Mouse (Mus musculus): ENCODE measurements at regions not wholly inside any gene's neighbourhood (a gene's known extent, or its start where the extent isn't known, plus 50 kb on each side); places are given as distances from the start of the nearest gene placed in this dataset.

GRCm38 (mm10) chr2:92687702-92688101 is 88.2 kb downstream of the Chst1 start:
- 59% methylated on average over 1 of the region's 1 CpGs for WGBS

GRCm38 (mm10) chr2:92689203-92689602 is 89.7 kb downstream of the Chst1 start:
- 76% methylated on average over 2 of the region's 2 CpGs for WGBS
- TF ChIP-seq EP300 (IDR thresholded peaks at IDR 0.05; ENCODE audit: insufficient read depth, low read depth, low read length) (no peak), CTCF (IDR thresholded peaks at IDR 0.05) (no peak)
- Histone ChIP-seq H3K9ac (ENCODE audit: low read depth, low read length) (no peak overlapping the region), H3K4me1 (ENCODE audit: control insufficient read depth, insufficient read depth, low read length) (no peaks in the 10 kb centered on the region), H3K4me3 (no peak overlapping the region), H3K27ac (no peak overlapping the region), H3K27me3 (ENCODE audit: control insufficient read depth, insufficient read depth, low read length) (no peaks in the 10 kb centered on the region), H3K79me2 (replicated peaks; ENCODE audit: control insufficient read depth, insufficient read depth, low read length) (no peaks in the 10 kb centered on the region), H3K36me3 (ENCODE audit: control insufficient read depth, insufficient read depth, low read length) (no peaks in the 10 kb centered on the region)
- intact Hi-C loops (cut with DNase I), result no loop called here
- no peak for DNase-seq

More at GRCm38 (mm10) chr2:92687702-92688101, 88.2 kb downstream of the Chst1 start:
- Histone ChIP-seq H3K79me2 (replicated peaks; ENCODE audit: control insufficient read depth, insufficient read depth, low read length) (no peaks in the 10 kb centered on the region), H3K27ac (no peak overlapping the region), H3K27me3 (ENCODE audit: control insufficient read depth, insufficient read depth, low read length) (no peaks in the 10 kb centered on the region), H3K4me1 (ENCODE audit: control insufficient read depth, insufficient read depth, low read length) (no peaks in the 10 kb centered on the region), H3K36me3 (ENCODE audit: control insufficient read depth, insufficient read depth, low read length) (no peaks in the 10 kb centered on the region), H3K9ac (ENCODE audit: low read depth, low read length) (no peak overlapping the region), H3K4me3 (no peak overlapping the region)
- TF ChIP-seq EP300 (IDR thresholded peaks at IDR 0.05; ENCODE audit: insufficient read depth, low read depth, low read length) (no peak), CTCF (IDR thresholded peaks at IDR 0.05) (no peak), POLR2A (IDR thresholded peaks at IDR 0.05; ENCODE audit: insufficient read depth, low read depth, low read length) (no peak)
- intact Hi-C loops (cut with DNase I), result no loop called here
- no peak for DNase-seq

GRCm38 (mm10) chr2:92690304-92690703 is 90.8 kb downstream of the Chst1 start:
- no peaks in the 10 kb centered on the region for H3K36me3 ChIP-seq (ENCODE audit: control insufficient read depth, insufficient read depth, low read length)
- 72% methylated on average over 2 of the region's 2 CpGs for WGBS
- no peak for DNase-seq
- no peak for TF ChIP-seq CTCF (IDR thresholded peaks at IDR 0.05)
- TF ChIP-seq POLR2A (IDR thresholded peaks at IDR 0.05; ENCODE audit: insufficient read depth, low read depth, low read length), result no peak
- TF ChIP-seq EP300 (IDR thresholded peaks at IDR 0.05; ENCODE audit: insufficient read depth, low read depth, low read length), result no peak
- no peak overlapping the region for H3K27ac ChIP-seq
- intact Hi-C loops (cut with DNase I), result loop anchor here (2.0 kb wide), 1 partner anchor 204 kb away; no protein-coding TSS in a partner anchor
- H3K4me1 ChIP-seq (ENCODE audit: control insufficient read depth, insufficient read depth, low read length), result no peaks in the 10 kb centered on the region
- H3K27me3 ChIP-seq (ENCODE audit: control insufficient read depth, insufficient read depth, low read length), result no peaks in the 10 kb centered on the region
- no peaks in the 10 kb centered on the region for H3K79me2 ChIP-seq (replicated peaks; ENCODE audit: control insufficient read depth, insufficient read depth, low read length)
- no peak overlapping the region for H3K9ac ChIP-seq (ENCODE audit: low read depth, low read length)
- H3K4me3 ChIP-seq, result no peak overlapping the region

- no peaks in the 10 kb centered on the region for H3K4me1 ChIP-seq (ENCODE audit: control insufficient read depth, insufficient read depth, low read length)
- H3K4me3 ChIP-seq, result no peak overlapping the region
- intact Hi-C loops (cut with DNase I), result loop anchor here (2.0 kb wide), 1 partner anchor 205 kb away; no protein-coding TSS in a partner anchor
- H3K9ac ChIP-seq (ENCODE audit: low read depth, low read length), result no peak overlapping the region
- no peaks in the 10 kb centered on the region for H3K79me2 ChIP-seq (replicated peaks; ENCODE audit: control insufficient read depth, insufficient read depth, low read length)
- no peak for DNase-seq
- no peak overlapping the region for H3K27ac ChIP-seq
- H3K27me3 ChIP-seq (ENCODE audit: control insufficient read depth, insufficient read depth, low read length), result no peaks in the 10 kb centered on the region
- TF ChIP-seq POLR2A (IDR thresholded peaks at IDR 0.05; ENCODE audit: insufficient read depth, low read depth, low read length), result no peak
- TF ChIP-seq CTCF (IDR thresholded peaks at IDR 0.05), result no peak
- TF ChIP-seq EP300 (IDR thresholded peaks at IDR 0.05; ENCODE audit: insufficient read depth, low read depth, low read length), result no peak
- 79% methylated on average over 2 of the region's 2 CpGs for WGBS
- no peaks in the 10 kb centered on the region for H3K36me3 ChIP-seq (ENCODE audit: control insufficient read depth, insufficient read depth, low read length)
Measured at GRCm38 (mm10) chr2:92691438-92691837, 91.9 kb downstream of the Chst1 start.

GRCm38 (mm10) chr2:92692623-92693022 is 93.1 kb downstream of the Chst1 start:
- intact Hi-C loops (cut with DNase I), result loop anchor here (2.0 kb wide), 1 partner anchor 84 kb away; no protein-coding TSS in a partner anchor
- no peak for TF ChIP-seq POLR2A (IDR thresholded peaks at IDR 0.05; ENCODE audit: insufficient read depth, low read depth, low read length)
- peak; percentile 61 for TF ChIP-seq CTCF (IDR thresholded peaks at IDR 0.05)
- no peak for TF ChIP-seq EP300 (IDR thresholded peaks at IDR 0.05; ENCODE audit: insufficient read depth, low read depth, low read length)
- no peak overlapping the region for H3K9ac ChIP-seq (ENCODE audit: low read depth, low read length)
- no peaks in the 10 kb centered on the region for H3K27me3 ChIP-seq (ENCODE audit: control insufficient read depth, insufficient read depth, low read length)
- no peak overlapping the region for H3K4me3 ChIP-seq
- WGBS, result 46% methylated on average over 1 of the region's 1 CpGs
- H3K79me2 ChIP-seq (replicated peaks; ENCODE audit: control insufficient read depth, insufficient read depth, low read length), result no peaks in the 10 kb centered on the region
- H3K4me1 ChIP-seq (ENCODE audit: control insufficient read depth, insufficient read depth, low read length), result no peaks in the 10 kb centered on the region
- H3K36me3 ChIP-seq (ENCODE audit: control insufficient read depth, insufficient read depth, low read length), result no peaks in the 10 kb centered on the region
- no peak overlapping the region for H3K27ac ChIP-seq
- DNase-seq, result peak in 1 of 2 experiments; percentile 17

- H3K27ac ChIP-seq, result no peak overlapping the region
- H3K36me3 ChIP-seq (ENCODE audit: control insufficient read depth, insufficient read depth, low read length), result no peaks in the 10 kb centered on the region
- no peak overlapping the region for H3K9ac ChIP-seq (ENCODE audit: low read depth, low read length)
- H3K4me1 ChIP-seq (ENCODE audit: control insufficient read depth, insufficient read depth, low read length), result no peaks in the 10 kb centered on the region
- no peaks in the 10 kb centered on the region for H3K79me2 ChIP-seq (replicated peaks; ENCODE audit: control insufficient read depth, insufficient read depth, low read length)
- no peak overlapping the region for H3K4me3 ChIP-seq
- H3K27me3 ChIP-seq (ENCODE audit: control insufficient read depth, insufficient read depth, low read length), result no peaks in the 10 kb centered on the region
- intact Hi-C loops (cut with DNase I), result loop anchor here (2.0 kb wide), 1 partner anchor 84 kb away; no protein-coding TSS in a partner anchor
- DNase-seq, result no peak
- no peak for TF ChIP-seq EP300 (IDR thresholded peaks at IDR 0.05; ENCODE audit: insufficient read depth, low read depth, low read length)
- no peak for TF ChIP-seq CTCF (IDR thresholded peaks at IDR 0.05)
- TF ChIP-seq POLR2A (IDR thresholded peaks at IDR 0.05; ENCODE audit: insufficient read depth, low read depth, low read length), result no peak
Measured at GRCm38 (mm10) chr2:92693024-92693423, 93.5 kb downstream of the Chst1 start.
